Mouse (Mus musculus) CH12.LX (cell line): Measurements from ENCODE around the gene Lmo7.
A peak's percentile ranks its signal among the peaks of the same experiment; 100 is the strongest.

ENCODE experiments used
- BHLHE40 ChIP-seq: IDR thresholded peaks from 2 replicates; pipeline ENCODE4 v1.6.1; 2011; ENCODE audit warnings: mild to moderate bottlenecking, low read depth, low read length, improper control_type of control experiment
- CHD2 ChIP-seq: IDR thresholded peaks from 2 replicates; pipeline ENCODE4 v1.6.1; 2011; ENCODE audit warnings: low read length, improper control_type of control experiment
- CTCF ChIP-seq, 2 experiments: IDR thresholded peaks in 1 of 2; conservative IDR thresholded peaks in 1 of 2; 2 replicates each; pipeline ENCODE4 v1.5.1; 2011 to 2012; ENCODE audit warnings: low read depth in 2 of 2, low read length in 2 of 2, improper control_type of control experiment in 1 of 2, inconsistent platforms in 1 of 2, mild to moderate bottlenecking in 1 of 2, moderate library complexity in 1 of 2
- EP300 ChIP-seq: IDR thresholded peaks from 2 replicates; pipeline ENCODE4 v1.6.1; 2011; ENCODE audit warnings: low read length, improper control_type of control experiment
- ETS1 ChIP-seq: conservative IDR thresholded peaks from 2 replicates; pipeline ENCODE4 v1.6.1; 2012; ENCODE audit warnings: low read depth, mild to moderate bottlenecking, inconsistent platforms, low read length, improper control_type of control experiment, moderate library complexity
- GABPA ChIP-seq: IDR thresholded peaks from 2 replicates; pipeline ENCODE4 v1.6.1; 2012; ENCODE audit warnings: low read depth, low read length, improper control_type of control experiment, inconsistent platforms; ENCODE audit not compliant: insufficient replicate concordance
- JUND ChIP-seq: conservative IDR thresholded peaks from 2 replicates; pipeline ENCODE4 v1.6.1; 2011; ENCODE audit warnings: low read depth, low read length, improper control_type of control experiment
- MAFK ChIP-seq: IDR thresholded peaks from 2 replicates; pipeline ENCODE4 v1.6.1; 2011; ENCODE audit warnings: low read length, improper control_type of control experiment; ENCODE audit not compliant: insufficient replicate concordance
- MAZ ChIP-seq: IDR thresholded peaks from 2 replicates; pipeline ENCODE4 v1.6.1; 2012; ENCODE audit warnings: low read depth, mild to moderate bottlenecking, inconsistent platforms, low read length, improper control_type of control experiment, moderate library complexity
- MXI1 ChIP-seq: IDR thresholded peaks from 2 replicates; pipeline ENCODE4 v1.6.1; 2011; ENCODE audit warnings: mild to moderate bottlenecking, low read depth, low read length, improper control_type of control experiment
- RCOR1 ChIP-seq: conservative IDR thresholded peaks from 2 replicates; pipeline ENCODE4 v1.6.1; 2012; ENCODE audit warnings: low read depth, mild to moderate bottlenecking, inconsistent platforms, low read length, improper control_type of control experiment
- SIN3A ChIP-seq: IDR thresholded peaks from 2 replicates; pipeline ENCODE4 v1.6.1; 2012; ENCODE audit warnings: low read length, improper control_type of control experiment, inconsistent platforms
- TCF12 ChIP-seq: IDR thresholded peaks from 2 replicates; pipeline ENCODE4 v1.6.1; 2014; ENCODE audit warnings: low read depth, mild to moderate bottlenecking, inconsistent platforms, low read length, improper control_type of control experiment
- USF1 ChIP-seq: IDR thresholded peaks from 2 replicates; pipeline ENCODE4 v1.6.1; 2014; ENCODE audit warnings: low read depth, mild to moderate bottlenecking, inconsistent platforms, low read length, improper control_type of control experiment

DNA sequence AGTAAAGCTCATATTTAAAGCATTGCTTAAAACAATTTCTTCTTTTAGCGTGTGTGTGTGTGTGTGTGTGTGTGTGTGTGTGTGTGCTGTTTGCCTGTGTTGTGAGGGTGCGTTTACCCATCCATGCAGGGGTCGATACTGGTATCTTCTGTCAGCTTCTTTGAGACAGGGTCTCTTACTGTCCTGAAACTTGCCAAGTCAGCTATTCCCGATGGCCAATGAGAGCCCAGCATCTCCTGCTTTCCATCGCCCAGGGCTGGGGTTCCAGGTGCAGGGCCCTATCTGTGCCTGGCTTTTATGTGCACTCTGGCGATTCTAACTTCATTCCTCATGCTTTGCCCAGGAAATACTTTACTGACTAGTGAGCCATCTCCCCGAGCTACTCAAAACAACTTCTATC is 114.7 kb downstream of the Lmo7 start:
- no peak for TF ChIP-seq CHD2
- no peak for TF ChIP-seq TCF12
- no peak for TF ChIP-seq EP300
- no peak for TF ChIP-seq CTCF (conservative IDR thresholded peaks at IDR 0.05 in 1 of 2, IDR thresholded peaks at IDR 0.05 in 1 of 2; ENCODE audit: low read depth in 2 of 2, low read length in 2 of 2)
- no peak for TF ChIP-seq ETS1
- no peak for TF ChIP-seq GABPA
- no peak for TF ChIP-seq RCOR1
- TF ChIP-seq BHLHE40: no peak
- TF ChIP-seq MAZ: no peak
- no peak for TF ChIP-seq JUND
- TF ChIP-seq MXI1: no peak
- TF ChIP-seq USF1: no peak
- TF ChIP-seq SIN3A: no peak
- TF ChIP-seq MAFK: peak; percentile 56; the same call in 1 of the 2 replicates
